Mouse (Mus musculus) lung, postnatal 36 days (tissue): ENCODE measurements around the gene Tek.
"Not testable (repeated sequence)": the region's sequence is repeated elsewhere in the genome, so short reads cannot be mapped to it uniquely, and the experiment has no call there.

Experiments used
- DNase-seq: peaks from one replicate; pipeline ENCODE4 v3.0.0; 2022; ENCODE audit warnings: mixed read lengths

Gene Tek

DNA sequence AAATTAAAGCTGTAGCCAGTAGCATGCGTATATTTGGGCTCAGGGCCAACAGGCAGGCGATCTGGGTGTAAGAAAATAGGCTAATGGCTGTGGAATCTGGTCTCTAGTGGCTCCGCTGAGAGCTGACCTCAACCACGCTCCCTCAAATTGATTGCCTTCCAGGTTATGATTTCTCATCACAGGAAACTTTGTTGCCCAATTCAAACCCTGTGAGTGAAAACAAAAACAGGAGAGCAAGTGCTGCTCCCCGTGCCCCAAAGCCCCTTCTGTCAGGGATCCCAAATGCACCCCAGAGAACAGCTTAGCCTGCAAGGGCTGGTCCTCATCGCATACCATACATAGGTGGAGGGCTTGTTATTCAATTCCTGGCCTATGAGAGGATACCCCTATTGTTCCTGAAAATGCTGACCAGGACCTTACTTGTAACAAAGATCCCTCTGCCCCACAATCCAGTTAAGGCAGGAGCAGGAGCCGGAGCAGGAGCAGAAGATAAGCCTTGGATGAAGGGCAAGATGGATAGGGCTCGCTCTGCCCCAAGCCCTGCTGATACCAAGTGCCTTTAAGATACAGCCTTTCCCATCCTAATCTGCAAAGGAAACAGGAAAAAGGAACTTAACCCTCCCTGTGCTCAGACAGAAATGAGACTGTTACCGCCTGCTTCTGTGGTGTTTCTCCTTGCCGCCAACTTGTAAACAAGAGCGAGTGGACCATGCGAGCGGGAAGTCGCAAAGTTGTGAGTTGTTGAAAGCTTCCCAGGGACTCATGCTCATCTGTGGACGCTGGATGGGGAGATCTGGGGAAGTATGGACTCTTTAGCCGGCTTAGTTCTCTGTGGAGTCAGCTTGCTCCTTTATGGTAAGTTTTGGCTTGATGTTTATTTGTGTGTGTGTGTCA lies at the start of gene Tek:
Tek (plus strand) TSS at position 452 of the 894 bp plus-strand sequence.
- DNase-seq = peak; percentile 59

DNA sequence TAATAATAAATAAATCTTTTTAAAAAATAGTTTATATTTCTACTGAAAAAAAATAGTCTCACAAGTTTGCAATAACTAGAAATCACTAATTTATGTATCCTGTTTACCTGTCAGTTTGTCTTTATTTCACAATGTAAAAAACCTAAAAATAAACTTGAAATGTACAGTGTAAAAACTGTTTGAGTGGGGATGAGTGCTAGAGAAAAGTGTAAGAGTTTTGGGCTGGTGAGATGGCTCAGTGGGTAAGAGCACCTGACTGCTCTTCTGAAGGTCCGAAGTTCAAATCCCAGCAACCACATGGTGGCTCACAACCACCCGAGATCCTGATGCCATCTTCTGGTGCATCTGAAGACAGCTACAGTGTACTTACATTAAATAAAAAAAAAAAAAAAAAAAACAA lies 49.3 kb upstream of the Tek start:
- not testable (repeated sequence) for DNase-seq

DNA sequence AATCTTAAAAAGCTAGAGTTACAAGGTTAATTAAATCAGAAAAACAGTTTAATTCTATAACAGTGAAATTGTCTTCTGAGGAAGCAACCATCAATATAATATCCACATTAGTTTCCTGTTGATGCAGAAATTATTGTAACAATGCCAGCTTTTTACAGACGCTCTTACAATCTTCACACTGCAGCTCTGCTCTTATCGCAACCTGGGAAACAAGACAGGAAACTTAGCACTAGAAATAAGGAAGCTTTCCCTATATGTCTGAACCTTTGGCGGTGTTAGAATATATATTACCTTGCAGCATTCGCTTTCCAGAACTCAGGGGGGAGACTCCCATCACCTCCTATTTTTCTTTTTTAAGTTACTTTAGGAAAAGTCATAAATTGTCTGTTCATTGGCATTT lies 48.0 kb upstream of the Tek start:
- DNase-seq = peak; percentile 31

DNA sequence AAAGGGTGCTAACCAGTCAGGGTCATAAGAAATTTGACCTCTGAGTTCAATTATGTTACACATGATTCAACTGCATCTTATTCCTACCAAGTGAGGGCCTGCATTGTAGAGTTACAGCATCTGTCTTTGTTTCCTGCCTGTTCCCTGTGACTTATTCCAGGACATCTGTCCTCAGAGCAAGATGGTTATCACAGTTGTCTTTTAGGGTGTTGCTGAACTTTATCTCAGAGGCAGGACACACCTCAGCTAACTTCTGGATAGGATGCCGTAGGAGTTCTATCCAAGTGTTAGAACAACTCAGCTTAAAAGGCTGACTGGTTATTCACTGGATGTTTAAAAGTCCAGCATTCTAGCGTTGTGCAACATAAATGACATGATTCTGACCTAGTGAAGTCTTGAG lies 46.9 kb upstream of the Tek start:
- peak; percentile 15 for DNase-seq

DNA sequence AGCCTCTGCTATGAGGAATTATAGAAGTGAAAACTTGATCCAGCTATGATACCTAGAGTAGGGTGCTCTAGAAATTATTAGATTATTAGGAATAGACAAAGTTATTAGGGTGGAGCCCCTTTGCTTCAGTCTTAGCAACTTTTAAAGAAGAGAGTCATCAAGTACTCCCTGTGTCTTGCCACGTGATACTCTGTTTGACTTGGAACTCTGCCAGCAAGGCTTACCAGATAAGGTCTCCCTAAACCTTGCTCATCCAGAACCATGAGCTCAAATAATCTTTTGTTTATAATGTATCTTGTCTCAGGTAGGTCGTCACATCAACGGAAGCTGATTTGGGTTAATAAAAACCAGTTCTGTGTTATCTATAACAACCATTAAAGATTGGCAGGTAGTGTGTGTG lies 42.7 kb upstream of the Tek start:
- DNase-seq = no peak

DNA sequence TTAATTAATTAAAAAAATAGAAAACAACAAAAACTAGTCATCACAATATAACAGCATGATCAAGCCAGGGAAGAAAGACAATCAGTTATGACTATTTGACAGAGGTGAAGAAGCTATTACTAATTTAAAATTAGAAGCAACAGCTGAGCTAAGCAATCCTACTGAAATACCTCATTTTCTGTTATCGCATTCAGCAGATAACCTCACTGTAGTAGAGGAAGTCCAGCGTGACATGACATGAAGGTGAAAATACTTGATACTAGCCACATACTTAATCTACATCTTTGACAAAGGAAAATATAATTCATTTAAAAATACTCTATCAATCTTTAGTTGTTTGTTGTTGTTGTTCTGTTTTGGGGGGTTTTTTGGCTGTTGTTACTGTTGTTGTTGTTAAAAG lies 28.1 kb upstream of the Tek start:
- no peak for DNase-seq

DNA sequence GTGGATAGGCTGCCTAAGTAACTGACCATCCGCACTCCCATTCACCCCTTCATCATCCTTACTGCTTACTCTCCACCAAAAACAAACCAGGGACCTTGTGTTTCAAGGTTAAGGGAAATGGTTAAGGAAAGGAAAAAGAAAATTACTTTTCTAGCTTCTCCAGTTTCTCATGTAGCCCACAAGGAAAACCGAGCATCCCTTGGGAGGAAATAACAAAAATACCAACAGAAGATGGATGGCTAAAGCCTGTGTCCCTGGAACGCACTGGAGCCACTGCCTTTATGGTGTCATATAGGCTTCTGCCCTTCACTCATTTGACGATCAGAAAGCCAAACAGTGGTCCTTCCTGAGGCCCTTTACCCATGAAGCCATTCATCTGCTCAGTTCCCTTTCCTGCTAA lies 27.7 kb upstream of the Tek start:
- DNase-seq = no peak

DNA sequence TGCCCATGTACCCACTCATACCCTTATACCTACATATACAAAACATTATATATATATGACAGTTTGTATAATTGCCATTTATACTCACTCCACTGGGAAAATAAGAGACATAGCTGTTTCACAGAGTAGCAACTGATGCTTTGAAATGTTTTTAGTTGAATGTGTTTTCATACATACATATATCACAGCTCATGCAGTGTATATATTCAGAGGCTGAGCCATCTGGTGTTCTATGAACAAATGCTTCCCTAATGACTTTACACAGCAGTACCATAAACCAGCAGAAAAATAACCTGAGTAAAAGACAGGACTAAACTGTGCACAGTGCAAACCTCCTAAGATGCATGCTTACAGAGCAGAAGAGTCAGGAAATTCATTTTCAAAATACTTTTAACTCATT lies 25.3 kb upstream of the Tek start:
- DNase-seq = no peak

DNA sequence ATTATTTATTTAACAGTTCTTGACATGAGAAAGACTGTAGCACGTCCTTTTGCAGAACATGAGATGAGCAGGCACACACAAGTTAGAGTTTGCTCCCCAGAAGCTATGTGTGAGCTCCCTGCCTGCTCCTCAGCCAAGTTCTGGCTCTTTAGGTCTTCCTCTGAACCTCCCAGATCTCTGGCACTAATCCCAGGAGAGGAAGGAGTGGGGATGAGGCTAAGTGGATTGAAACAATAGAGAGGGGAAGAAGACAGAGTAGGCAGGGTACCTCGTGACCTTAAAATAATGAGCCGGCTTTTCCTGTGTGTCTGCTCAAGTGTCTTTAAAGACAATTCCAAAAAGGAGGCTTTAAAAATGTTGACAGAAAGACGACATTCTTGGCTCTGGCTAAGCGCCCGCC lies 23.9 kb upstream of the Tek start:
- peak; percentile 70 for DNase-seq

DNA sequence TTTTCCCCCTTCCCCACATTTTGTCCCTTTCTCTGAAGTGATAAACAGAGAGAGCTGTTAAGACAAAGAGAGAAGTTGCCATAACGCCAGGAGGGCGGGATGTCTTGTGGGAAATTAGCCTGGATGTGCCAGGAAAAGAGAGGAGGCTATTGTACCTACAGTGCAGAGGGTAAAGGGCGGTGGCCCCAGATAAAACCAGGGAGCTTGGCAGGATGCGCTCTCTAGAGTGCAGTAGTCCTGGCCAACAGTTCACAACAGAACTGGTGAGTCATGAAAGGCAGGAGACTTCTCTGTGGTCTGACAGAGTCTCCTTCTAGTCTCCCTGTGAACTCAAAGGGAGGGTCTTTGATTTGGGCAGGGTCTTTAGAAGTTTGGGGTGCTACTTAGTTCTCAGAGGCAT lies 13.3 kb upstream of the Tek start:
- peak; percentile 69 for DNase-seq

DNA sequence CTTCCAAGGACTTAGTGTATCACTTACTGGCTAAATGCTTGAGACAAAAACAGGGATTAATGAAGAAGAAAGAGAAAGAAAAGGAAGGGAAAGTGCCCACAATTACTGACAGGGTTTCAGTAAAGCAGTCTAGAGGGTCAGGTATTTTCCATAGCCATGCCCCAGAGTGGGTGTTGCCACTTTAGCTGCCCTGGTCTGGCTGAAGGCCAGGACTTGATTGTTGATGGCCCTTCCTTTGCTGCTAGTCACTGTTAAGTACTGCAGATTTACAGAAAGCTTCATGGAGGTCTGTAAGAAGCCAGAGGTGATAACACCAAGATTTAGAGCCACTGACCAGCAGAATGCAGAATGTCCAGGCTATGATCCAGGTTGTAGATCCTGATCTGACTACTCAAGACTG lies 6.4 kb upstream of the Tek start:
- peak; percentile 69 for DNase-seq

DNA sequence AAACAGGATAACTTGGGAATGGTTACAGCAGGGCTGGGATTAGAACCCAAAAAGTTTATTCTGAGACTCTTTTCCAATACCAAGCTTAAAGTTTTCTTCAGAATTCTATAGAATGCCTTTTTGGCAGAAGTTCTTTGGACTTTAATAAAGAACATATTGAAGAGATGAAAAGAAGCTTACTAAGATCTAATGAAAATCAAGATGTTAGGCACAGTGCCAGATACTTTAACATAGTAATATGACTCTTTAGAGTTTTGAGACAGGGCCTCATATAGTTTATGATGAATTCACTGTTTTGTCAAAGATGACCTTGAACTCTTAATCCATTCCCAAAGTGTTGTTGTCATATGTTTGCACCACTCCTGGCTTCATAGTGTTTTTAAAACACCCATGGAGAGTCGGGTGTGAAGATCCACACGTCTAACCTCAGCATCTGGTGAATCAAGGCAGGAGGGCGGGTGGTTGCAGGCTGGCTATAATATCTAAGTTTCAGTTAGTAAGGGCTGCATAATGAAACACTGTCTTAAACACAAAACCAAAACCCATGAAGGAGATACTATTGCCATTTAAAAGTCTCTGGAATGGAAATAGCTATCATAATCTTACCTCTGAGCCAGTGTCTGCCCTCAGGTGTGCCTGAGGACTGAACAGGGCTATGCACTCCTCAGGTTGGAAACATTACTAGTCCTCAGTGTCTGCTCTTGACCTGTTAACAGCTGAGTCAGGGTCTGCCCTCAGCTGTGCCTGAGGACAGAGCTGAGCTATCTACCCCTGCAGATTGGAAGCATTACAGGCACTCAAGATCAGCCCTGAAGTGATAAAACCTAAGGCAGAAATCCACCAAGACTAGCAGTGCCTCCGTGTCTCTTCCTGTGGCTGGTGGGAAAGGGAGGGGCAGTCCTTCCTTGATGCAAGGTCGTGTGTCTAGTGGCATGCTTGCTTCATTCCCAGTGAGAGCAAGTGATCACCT lies 1.5 kb upstream of the Tek start:
- no peak for DNase-seq

DNA sequence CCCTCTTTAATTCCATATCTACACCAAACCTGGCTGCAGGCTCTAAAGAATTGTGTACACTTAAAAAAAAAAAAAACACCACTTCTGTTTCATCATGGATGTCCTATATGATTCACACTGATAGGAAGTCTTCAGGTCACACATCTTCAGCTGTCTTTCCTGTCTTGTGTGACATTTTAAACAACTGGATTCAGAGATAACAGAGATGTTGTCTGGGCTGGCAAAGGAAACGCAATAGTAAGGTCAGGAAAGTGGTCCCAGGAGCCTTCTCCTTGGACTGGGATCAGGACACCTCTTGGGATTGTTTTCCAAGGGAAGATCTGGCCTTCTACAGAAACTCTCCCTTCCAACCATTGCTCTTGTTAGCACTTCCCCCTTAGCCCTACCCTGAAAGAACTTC lies 2.7 kb downstream of the Tek start:
- DNase-seq = peak; percentile 46

DNA sequence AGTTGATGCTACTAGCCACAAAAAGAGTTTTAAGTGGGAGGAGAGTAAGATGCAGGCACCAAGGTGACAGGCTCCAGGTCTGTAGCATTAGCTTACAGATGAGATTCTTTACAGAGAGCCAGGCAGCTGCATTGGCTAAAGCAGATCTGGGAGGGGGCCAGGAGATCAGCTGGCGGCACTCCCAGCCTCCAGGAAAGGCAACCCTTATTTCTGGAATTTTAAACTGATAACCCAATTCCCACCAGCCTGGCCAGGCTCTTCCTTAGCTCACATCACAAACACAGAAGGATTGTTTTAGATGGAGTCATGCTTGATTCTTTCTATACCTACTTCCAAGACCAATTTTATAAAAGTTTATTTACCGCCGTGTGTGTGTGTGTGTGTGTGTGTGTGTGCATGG lies 6.7 kb downstream of the Tek start:
- DNase-seq = peak; percentile 42

DNA sequence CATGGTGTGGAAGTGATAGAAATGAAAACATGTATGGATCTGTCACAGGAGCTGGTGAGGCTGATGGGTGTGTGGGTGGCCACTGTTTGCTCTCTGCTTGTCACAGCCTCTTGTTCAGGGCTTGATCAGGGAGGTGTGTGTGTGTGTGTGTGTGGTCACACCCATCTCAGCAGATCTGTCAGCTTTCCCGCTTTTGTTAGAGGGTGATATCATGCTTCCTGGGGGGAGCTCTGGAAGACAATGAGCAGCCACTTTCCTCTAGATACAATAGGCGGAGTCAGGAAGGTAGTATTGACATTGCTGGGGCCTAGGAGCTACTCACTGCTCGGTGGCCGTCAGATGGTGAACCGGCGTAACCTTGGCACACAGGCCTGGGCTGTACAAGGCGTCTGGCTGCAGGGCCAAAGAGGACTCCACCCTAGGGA lies 7.3 kb downstream of the Tek start:
- DNase-seq = peak; percentile 88

DNA sequence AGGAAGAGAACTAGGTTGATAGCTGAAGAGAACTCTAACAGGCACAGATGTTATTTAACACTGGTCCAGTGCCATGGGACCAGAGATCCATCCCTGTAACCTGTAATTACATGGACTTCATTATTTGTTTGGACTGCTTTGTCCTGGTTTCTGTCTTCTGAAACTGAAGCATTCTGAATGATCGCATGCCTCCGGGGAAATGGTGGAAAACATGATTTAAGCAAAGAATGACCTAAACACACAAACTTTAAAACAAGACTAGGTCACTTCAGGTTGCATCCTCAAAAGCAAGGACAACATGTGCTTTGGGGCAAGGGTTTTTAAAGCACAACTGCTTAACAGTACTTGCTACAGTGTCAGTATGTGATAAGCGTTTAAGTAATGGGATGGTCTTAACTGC lies 8.2 kb downstream of the Tek start:
- no peak for DNase-seq

DNA sequence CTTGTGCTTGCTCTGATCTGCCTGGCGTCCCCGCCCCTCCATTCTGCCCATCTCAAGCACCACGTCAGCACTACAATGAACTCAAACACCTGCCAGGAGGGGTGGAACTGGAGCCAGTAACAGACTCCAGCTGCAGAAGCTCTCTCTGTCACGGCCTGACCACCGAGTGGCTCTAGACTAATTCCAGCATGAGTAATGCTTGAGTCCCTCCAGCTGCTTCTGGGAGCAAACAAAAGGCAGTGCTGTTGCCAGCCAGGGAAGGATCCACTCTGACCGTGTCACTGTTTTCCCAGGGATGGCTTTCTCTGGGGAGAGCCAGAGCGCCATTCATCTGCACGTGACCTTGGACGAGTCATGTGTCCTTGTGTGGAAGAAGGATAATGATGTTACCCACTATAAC lies 13.4 kb downstream of the Tek start:
- DNase-seq = peak; percentile 70

DNA sequence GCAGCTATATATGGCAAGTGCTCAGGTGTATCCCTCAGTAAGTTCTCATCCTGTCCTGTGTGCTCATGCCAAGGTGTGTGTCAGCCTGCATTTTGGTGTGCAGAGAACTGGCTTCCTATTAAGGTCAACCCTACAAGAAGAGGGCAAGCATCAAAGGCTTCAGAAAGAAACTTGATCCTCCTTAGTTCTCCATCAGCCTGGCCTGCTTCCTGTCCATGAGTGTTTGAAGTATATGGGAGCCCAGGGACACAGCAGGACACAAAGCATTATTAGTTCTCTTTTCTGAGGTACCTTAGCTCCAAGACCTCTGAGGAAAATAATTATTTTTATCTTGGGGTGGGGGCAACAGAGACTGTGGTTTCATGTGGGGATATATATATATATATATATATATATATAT lies 26.1 kb downstream of the Tek start:
- DNase-seq = no peak

DNA sequence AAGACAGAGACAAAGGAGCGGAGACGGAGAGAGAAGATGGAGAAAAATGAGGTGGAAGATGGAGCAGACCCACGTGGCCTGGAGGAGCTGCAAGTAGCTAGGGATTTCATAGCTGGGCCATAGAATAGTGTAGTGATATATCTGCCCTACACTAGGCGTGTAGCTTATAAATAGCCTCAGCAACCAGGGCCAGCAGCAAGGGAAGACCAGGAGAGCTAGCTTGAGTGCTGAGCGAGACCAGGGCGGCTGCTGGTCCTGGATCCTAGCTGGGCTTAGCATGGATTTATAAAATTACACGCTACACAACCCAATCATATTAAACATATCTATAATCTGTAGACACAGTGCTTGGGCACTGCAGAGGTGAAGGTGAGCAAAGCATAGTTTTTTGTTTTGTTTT lies 27.1 kb downstream of the Tek start:
- no peak for DNase-seq

DNA sequence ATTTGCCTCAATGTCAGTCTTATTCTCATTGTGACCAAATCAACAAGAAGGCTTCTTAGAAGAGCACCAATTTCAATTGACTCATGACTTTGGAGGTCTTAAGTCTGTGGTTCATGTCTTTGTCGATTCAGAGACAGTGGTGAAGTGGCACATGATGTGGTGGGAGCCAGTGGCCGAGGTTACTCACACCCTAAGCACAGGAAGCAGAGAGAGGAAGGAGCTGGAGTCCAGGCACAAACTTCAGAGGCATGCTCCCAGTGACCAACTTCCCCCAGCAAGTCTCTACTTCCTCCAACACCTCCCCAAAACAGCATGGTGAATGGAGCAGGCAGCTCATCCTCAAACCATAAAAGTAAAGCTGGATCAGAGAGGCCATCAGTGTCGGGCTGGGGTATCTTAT lies 29.5 kb downstream of the Tek start:
- DNase-seq = no peak

DNA sequence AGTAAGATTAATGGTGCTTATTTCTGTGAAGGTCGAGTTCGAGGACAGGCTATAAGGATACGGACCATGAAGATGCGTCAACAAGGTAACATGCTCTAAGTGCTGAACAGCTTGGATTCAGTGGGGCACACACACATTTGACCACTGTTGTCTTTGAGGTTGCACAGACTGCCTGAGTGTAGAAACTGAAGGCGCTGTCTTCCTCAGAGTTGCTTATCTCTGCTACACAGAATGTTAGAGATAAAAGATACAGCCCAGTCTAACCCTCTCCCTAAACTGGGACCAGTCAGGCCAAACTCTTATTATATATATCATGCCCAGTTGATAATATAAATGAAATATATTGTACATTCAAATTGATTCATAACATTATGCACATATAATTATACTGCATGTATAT lies 42.0 kb downstream of the Tek start:
- DNase-seq = no peak

DNA sequence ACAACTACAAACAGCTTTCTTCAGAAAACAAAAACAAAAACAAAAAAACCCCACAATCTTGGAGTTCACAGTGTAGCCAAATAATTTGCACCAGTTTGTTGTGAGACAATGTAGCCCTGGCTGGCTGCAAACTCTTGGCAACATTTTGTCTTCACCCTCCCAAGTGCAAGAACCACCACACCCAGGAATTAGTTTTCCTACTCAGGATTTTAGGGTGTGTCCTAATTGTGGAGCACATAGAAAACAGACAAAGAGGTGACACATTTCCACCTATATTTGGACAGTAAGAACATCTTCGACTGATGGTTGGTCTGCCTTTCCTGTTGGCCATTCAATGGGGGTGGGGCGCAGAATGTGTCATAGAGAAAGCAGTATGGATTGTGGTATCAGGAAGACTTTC lies 46.8 kb downstream of the Tek start:
- no peak for DNase-seq

DNA sequence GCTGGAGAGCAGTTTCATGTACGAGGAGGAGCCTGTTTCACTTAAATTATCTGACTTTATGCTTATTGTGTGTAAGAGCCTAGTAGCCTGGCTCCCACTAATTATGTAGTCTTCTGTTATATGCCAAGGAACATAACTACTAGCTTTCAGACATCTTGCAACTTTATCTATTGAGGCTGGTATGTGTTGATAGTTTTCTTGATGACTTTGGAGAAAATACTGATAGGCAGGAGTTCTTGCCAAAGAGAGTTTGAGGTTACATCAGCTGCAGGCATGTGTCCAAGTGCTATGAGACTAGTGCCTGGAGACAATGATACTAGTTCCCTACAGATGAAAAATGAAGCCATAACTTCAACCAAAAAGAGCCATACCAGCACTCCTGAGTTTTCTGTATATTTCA lies 64.1 kb downstream of the Tek start:
- DNase-seq = peak; percentile 68

DNA sequence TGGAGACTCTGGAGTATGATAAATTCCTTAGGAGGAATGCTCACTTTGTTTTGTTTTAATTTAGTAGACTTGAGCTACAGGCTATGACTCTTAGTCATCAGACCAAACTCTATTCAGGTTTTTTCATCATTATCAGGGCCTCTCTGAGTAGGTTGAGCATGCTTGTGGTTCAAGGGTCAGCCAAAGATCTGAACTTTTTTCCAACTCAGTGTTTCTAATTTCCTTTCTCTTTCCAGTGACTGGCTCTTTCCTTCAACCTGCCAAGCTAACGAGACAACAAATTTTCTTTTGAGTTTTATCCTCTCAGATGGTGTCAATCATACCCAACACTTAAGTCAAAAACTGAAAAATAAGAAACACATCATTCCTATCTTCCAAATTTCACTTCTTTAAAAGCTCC lies 71.5 kb downstream of the Tek start:
- DNase-seq = no peak
